Mouse (Mus musculus): Measurements from ENCODE around the gene Tcap. TPM values are rescaled to one million over a fixed set of nuclear protein-coding genes. Genes with fewer than 3 reads are reported as not detected.

Tcap gene
- total and polyA plus RNA-seq, 3 experiments: not detected

DNA sequence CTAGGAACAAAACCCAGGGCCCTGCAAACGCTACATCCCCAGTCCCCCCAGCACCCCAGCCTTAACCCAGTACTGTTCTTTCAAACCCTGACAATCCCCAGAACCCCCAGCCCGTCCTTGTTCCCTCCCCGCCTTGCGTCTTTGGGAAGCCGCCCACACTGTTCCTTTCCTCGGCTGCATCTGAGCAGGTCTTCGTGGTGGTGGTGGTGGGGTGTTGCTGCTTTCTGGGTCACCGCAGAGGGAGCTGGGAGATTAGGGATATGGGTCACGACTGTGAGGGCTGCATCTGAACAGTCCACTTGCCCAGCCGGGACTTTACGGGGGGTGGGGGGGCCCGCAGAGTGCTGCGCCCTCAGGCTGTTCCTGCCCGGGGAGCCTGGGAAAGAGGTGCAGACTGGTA, 29.2 kb upstream of the Tcap start:
- TF ChIP-seq TCF12 (IDR thresholded peaks at IDR 0.05; ENCODE audit: low read depth, low read length) (no peak), E2F4 (IDR thresholded peaks at IDR 0.05; ENCODE audit: insufficient replicate concordance, low read depth, low read length) (no peak), GABPA (IDR thresholded peaks at IDR 0.05; ENCODE audit: insufficient replicate concordance, low read depth, low read length) (no peak), POLR2A (IDR thresholded peaks at IDR 0.05; ENCODE audit: low read depth, low read length) (no peak), NRF1 (IDR thresholded peaks at IDR 0.05; ENCODE audit: low read depth, low read length) (no peak), SMC3 (IDR thresholded peaks at IDR 0.05; ENCODE audit: low read depth, low read length) (no peak), BHLHE40 (IDR thresholded peaks at IDR 0.05; ENCODE audit: low read depth, low read length) (no peak), JUND (conservative IDR thresholded peaks at IDR 0.05; ENCODE audit: low read depth, low read length) (no peak), EP300 (IDR thresholded peaks at IDR 0.05; ENCODE audit: low read length) (no peak), UBTF (IDR thresholded peaks at IDR 0.05; ENCODE audit: low read depth, low read length) (no peak), MAX (IDR thresholded peaks at IDR 0.05; ENCODE audit: low read length) (no peak), MAFK (IDR thresholded peaks at IDR 0.05; ENCODE audit: insufficient replicate concordance, low read length) (no peak), ZC3H11A (IDR thresholded peaks at IDR 0.05; ENCODE audit: low read depth, low read length) (no peak), IRF4 (IDR thresholded peaks at IDR 0.05; ENCODE audit: low read depth, low read length) (no peak)
- H3K9ac ChIP-seq (ENCODE audit: insufficient read depth, low read depth): no peak overlapping the region
- H3K9me3 ChIP-seq (replicated peaks; ENCODE audit: low read length): no peaks in the 10 kb centered on the region
- no peak overlapping the region for H3K4me3 ChIP-seq (replicated peaks in 1 of 3; ENCODE audit: low read depth in 2 of 3, low read length in 2 of 3, poor library complexity in 1 of 3)
- dilution Hi-C loops (cut with MboI; ENCODE audit: extremely low pct_ligation_motif_present, extremely low pct_unique_long_range_greater_than_20kb, low sequenced_read_pairs): no loop called here
- DNase-seq (ENCODE audit: extremely low read depth): no peak
- no peak overlapping the region for H3K4me2 ChIP-seq (ENCODE audit: insufficient read depth, low read depth, poor library complexity, severe bottlenecking)
- no peak overlapping the region for H3K27ac ChIP-seq (ENCODE audit: insufficient read depth, low read depth)
- peaks cover 7 to 32% of the 10 kb centered on the region in 2 experiments for H3K4me1 ChIP-seq (ENCODE audit: control insufficient read depth in 1 of 2, insufficient read depth in 2 of 2)
- in situ Hi-C loops (cut with MboI; ENCODE audit: low pct_ligation_motif_present, low pct_unique_long_range_greater_than_20kb, low sequenced_read_pairs): no loop called here
- peaks cover 73% of the 10 kb centered on the region for H3K27me3 ChIP-seq (replicated peaks)
- H3K79me2 ChIP-seq (replicated peaks; ENCODE audit: control insufficient read depth, extremely low read depth, insufficient read depth, poor library complexity, severe bottlenecking): peaks cover 7% of the 10 kb centered on the region
- H3K36me3 ChIP-seq (replicated peaks in 1 of 2; ENCODE audit: control insufficient read depth in 1 of 2, insufficient read depth in 1 of 2, low read length in 1 of 2): peaks cover 0 to under 1% of the 10 kb centered on the region in 2 experiments

DNA sequence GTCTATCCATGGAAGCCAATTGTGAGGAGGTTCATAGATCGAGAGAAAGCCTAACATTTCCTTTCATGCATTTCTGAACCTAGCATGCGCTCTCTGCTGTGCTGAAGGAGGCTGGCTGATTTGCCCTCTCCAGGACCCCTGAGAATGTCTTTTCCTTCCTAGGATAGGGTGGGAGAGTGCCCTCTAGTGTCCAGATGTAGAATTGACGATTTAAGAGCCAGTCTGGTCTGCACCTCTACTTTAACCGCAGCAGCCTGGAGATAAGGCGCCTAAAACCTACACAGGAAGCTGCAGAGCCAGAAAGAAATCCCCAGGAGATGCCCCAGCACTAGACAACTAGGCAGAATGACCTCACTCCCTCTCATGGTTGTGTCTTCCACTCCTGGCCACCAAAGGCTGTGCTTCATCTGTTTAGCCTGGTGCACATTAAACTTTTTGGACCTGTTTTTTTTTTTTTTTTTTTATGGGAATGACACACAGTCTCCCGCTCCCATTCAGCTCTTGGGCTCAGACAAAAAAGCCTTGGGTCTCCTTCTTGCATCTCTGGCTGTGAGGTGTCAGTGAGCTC, 27.8 kb upstream of the Tcap start:
- peaks cover 11% of the 10 kb centered on the region for H3K79me2 ChIP-seq (replicated peaks; ENCODE audit: control insufficient read depth, extremely low read depth, insufficient read depth, poor library complexity, severe bottlenecking)
- no peak overlapping the region for H3K27ac ChIP-seq (ENCODE audit: insufficient read depth, low read depth)
- no peak overlapping the region for H3K4me3 ChIP-seq (replicated peaks in 1 of 3; ENCODE audit: low read depth in 2 of 3, low read length in 2 of 3, poor library complexity in 1 of 3)
- DNase-seq (ENCODE audit: extremely low read depth): peak; percentile 84
- dilution Hi-C loops (cut with MboI; ENCODE audit: extremely low pct_ligation_motif_present, extremely low pct_unique_long_range_greater_than_20kb, low sequenced_read_pairs): no loop called here
- in situ Hi-C loops (cut with MboI; ENCODE audit: low pct_ligation_motif_present, low pct_unique_long_range_greater_than_20kb, low sequenced_read_pairs): loop anchor here (5.0 kb wide), 2 partner anchors 36 to 91 kb away; partner anchors contain the start of gene Grb7
- TF ChIP-seq RAD21 (IDR thresholded peaks at IDR 0.05; ENCODE audit: low read depth, low read length) (peak; percentile 50), CTCF (conservative IDR thresholded peaks at IDR 0.05 in 1 of 2, IDR thresholded peaks at IDR 0.05 in 1 of 2; ENCODE audit: low read depth in 2 of 2, low read length in 2 of 2) (peak; percentile 90 to 96), HCFC1 (IDR thresholded peaks at IDR 0.05; ENCODE audit: low read depth, low read length) (0 out of 2 replicates have a peak, but pooled peaks have one; percentile 28), ZKSCAN1 (IDR thresholded peaks at IDR 0.05; ENCODE audit: borderline replicate concordance, low read depth, low read length) (no peak), ETS1 (conservative IDR thresholded peaks at IDR 0.05; ENCODE audit: low read depth, low read length) (0 out of 2 replicates have a peak, but pooled peaks have one; percentile 11), SMC3 (IDR thresholded peaks at IDR 0.05; ENCODE audit: low read depth, low read length) (peak; percentile 70), CHD1 (IDR thresholded peaks at IDR 0.05; ENCODE audit: low read depth, low read length) (no peak), SIN3A (IDR thresholded peaks at IDR 0.05; ENCODE audit: low read length) (0 out of 2 replicates have a peak, but pooled peaks have one; percentile 25), USF2 (conservative IDR thresholded peaks at IDR 0.05; ENCODE audit: low read depth, low read length) (no peak), GABPA (IDR thresholded peaks at IDR 0.05; ENCODE audit: insufficient replicate concordance, low read depth, low read length) (no peak), IRF4 (IDR thresholded peaks at IDR 0.05; ENCODE audit: low read depth, low read length) (peak; percentile 22; the same call in 1 of the 2 replicates), ZMIZ1 (IDR thresholded peaks at IDR 0.05; ENCODE audit: low read depth, low read length) (no peak), MAZ (IDR thresholded peaks at IDR 0.05; ENCODE audit: low read depth, low read length) (no peak)
- no peak overlapping the region for H3K9ac ChIP-seq (ENCODE audit: insufficient read depth, low read depth)
- no peaks in the 10 kb centered on the region for H3K9me3 ChIP-seq (replicated peaks; ENCODE audit: low read length)
- no peak overlapping the region for H3K4me2 ChIP-seq (ENCODE audit: insufficient read depth, low read depth, poor library complexity, severe bottlenecking)
- peaks cover 59% of the 10 kb centered on the region for H3K27me3 ChIP-seq (replicated peaks)
- peaks cover 0 to 14% of the 10 kb centered on the region in 2 experiments for H3K36me3 ChIP-seq (replicated peaks in 1 of 2; ENCODE audit: control insufficient read depth in 1 of 2, insufficient read depth in 1 of 2, low read length in 1 of 2)
- peaks cover 11 to 45% of the 10 kb centered on the region in 2 experiments for H3K4me1 ChIP-seq (ENCODE audit: control insufficient read depth in 1 of 2, insufficient read depth in 2 of 2)
